Mouse (Mus musculus): Measurements from ENCODE around the gene Muc4.

DNA sequence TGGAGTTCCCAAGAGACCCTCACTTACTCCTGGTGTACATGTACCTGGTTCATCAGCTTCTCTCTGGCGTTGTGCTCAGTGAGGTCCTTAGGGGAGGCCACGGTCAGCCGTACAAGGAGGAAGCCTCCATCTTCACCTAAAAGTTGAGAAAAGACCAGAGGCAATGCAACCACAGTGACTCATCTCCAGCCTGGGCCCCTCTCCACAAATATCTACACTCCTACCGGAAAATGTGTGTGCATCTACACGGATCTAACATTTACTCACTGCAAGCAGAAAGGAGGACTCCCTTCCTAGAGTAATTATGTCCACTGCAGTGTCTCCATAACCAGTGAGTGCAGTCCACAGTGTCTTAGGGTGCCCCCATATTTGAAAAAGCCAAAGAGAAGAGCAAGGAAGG is 54.4 kb downstream of the Muc4 start:
- no peak for TF ChIP-seq CTCF (IDR thresholded peaks at IDR 0.05; ENCODE audit: extremely low read depth, insufficient read depth, low read length)
- TF ChIP-seq POLR2A (IDR thresholded peaks at IDR 0.05; ENCODE audit: extremely low read depth, insufficient read depth, low read length) = no peak

Measured in cortical plate, adult 2 months (tissue).